Mouse (Mus musculus) 416B (cell line): Measurements from ENCODE around the gene Flt1.

Experiments used
- DNase-seq: peaks from one replicate; pipeline ENCODE4 v3.0.0; 2011; ENCODE audit warnings: low read depth

Gene Flt1

GRCm38 (mm10) chr5:147724945-147725830 is 623 bp downstream of the Flt1 start:
- peak; percentile 53 for DNase-seq

DNA sequence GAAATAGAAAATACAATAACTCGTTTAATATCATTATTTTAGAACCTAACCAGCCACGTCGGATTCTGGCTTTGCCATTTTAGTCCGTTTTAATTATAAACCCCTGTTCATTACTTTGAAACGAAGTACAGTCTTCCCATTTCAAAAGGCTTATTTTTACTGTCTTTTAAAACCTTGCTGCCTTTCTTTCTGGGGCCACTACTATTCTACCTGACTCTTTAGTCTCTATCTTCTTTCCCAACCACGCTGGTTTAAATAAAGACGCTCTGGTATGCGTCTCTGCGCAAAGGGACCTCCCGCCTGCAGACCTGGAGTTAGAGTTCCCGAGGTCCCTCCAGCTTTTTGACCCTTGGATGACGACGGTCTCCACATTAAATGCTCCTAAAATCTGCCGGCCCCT is 1.4 kb downstream of the Flt1 start:
- no peak for DNase-seq

GRCm38 (mm10) chr5:147723811-147724210 is 2.0 kb downstream of the Flt1 start:
- DNase-seq, result no peak

DNA sequence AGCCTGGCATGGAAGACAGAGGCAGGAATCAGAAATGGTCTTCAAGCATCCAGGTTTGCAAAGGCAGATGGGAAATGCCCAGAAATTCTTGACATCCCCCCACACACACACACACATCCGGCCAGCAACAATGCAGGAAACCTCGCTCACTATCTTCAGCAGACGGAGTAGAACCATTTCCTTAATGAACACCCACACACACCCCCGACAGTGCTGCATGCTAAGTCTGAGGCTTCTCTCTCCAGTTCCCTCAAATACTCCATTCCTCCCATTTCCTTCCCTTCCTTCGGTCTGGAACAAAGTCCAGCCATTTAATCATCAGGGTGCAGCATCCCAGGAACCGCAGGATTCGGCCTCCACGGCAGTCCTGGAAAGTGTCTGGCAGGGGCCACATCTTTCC is 4.4 kb downstream of the Flt1 start:
- DNase-seq, result peak; percentile 94

DNA sequence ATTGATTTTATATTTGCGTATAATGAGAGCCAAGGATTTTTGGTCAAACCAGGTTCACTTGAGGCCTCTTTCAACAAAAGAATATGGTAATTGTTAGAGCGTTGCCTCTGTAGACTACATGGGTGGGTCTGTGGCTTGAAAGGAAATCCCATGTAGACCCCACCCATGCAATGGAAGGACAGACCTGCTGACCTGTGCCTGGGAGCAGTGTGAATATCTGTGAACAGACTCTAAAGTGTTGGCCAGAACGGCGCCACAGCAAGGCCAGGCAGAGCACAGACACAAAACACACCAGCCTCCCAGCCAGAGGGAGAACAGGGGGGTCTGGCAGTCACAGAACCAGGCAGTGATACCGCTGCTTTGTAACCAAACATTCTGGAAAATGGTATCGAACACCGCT is 7.5 kb downstream of the Flt1 start:
- no peak for DNase-seq

GRCm38 (mm10) chr5:147716697-147717217 is 9.1 kb downstream of the Flt1 start:
- no peak for DNase-seq

DNA sequence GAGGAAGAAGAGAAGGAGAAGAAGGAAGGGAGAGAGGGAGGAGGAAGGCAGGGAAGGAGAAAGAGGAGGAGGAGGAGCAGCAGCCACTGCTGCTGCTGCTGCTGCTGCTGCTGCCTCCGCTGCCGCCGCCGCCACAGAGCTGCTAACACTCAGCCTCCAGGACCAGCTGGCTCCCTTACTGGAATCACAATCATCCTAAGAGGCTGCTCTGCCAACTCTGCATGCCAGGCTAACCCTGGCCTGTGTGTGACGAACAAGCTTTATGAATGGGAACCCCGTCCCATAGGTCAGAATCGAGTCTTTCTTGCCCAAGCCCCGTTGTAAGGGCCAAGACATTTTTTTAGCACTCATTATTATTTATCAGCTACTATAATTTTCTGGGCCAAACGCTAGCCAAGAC is 9.5 kb downstream of the Flt1 start:
- DNase-seq, result no peak

GRCm38 (mm10) chr5:147715391-147715790 is 10.4 kb downstream of the Flt1 start:
- no peak for DNase-seq

DNA sequence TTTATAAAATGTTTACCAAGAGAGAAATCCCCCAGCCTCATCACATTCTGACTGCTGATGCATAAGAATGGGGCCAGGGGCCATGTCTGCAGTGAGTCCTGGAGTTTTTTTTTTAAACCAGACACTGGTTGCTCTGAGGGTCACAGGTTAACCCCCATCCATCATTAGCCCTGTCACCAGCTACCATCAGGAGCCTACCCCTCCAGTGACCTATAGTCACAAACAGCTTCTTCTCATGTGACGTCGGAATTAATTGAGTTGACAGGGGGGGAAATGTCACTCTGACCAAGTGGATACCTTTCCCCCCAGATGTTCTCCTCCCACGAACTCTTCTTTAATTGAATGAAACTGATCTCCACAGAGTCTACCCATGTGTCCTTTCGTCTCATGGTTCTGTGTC is 17.3 kb downstream of the Flt1 start:
- no peak for DNase-seq

DNA sequence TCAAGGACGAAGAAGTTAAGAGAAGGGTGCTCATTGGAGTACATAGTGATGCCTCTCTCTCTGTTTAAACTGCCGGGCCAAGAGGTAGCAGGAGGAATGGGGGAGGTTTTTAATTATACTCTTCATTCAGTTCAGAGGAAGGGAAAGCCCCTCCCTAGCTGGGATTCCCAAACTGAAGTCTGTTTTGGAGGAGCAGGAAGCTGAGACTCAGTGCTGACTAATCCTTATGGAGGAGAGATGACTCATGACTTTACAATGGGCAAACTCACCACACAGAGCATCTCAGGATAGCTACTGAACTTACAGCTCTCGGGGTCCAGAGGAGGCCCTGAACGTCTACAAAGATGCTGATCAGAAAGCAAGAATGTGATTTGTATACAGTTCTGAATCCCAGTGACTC is 18.3 kb downstream of the Flt1 start:
- DNase-seq, result no peak

DNA sequence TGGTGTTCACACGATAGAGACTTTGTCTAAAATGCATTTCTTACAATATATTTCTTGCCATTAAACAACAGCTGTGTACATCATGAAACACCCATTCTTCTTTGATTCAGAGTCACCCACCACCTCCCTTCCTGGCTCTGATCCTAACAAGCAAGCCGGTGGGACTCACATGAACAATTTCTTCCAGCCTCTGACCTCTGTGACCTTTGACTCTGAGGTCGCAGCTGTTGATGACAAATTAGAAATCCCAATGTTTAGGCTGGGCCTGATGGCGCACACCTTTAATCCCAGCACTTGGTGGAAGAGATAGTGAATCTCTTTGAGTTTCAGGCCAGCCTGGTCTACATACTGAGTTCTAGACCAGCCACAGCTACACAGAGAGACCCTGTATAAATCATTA is 20.9 kb downstream of the Flt1 start:
- no peak for DNase-seq

DNA sequence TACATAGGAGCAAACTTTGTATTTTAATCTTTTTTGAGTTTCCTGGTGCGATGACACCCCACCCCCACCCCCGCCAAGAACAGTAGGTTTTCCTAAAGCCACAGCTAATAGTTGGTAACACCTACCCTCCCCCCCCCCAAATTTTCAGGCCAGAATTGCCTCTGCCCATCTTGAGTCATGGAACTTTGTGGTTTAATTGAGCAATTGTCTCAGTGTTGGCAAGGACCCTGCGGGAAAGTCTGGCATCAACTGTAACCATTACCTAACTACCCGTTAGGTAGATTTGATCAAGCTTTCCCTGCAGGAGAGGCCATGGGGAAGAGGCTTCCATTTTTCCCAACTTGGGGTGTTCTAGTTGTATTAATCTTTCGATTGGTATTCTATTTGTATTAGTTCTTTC is 23.4 kb downstream of the Flt1 start:
- DNase-seq, result peak; percentile 88

DNA sequence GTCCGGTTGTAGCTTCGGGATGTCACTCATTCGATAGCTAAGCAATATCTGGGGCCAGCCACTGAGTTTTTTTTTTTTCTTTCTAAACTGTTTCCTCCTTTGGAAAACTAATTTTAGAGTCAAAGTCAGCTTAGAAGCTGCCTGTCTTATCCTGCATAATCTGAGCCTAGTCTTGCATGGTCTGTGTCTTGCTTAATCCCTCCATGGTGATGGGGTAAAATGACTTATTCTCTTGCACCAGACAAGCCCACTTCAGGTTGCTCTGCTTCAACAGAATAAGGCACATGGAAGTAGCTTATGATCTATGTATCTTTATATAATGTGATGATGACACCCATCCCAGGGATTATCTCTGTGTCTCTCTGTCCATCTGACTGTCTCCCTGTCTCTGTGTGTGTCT is 24.8 kb downstream of the Flt1 start:
- peak; percentile 74 for DNase-seq

GRCm38 (mm10) chr5:147698044-147698443 is 27.8 kb downstream of the Flt1 start:
- DNase-seq, result peak; percentile 32

- DNase-seq, result no peak
Measured at GRCm38 (mm10) chr5:147697165-147697564, 28.6 kb downstream of the Flt1 start.

DNA sequence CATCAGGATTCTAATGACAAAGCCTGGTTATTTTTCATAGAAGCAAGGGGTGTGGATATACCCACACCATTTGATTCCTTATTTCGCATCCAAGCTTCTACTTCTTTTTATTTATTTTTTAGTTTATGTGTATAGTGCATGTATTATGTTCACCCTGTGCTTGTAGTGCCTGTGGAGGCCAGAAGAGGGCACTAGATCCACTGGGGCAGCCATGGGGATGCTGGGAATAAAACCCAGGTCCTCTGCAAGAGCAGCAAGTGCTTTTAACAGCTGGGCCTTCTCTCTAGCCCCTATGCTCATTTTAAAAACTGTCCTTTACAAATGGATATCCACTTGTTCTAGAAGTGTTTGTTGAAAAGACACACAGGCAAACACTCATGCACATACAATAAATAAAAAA is 33.2 kb downstream of the Flt1 start:
- no peak for DNase-seq

DNA sequence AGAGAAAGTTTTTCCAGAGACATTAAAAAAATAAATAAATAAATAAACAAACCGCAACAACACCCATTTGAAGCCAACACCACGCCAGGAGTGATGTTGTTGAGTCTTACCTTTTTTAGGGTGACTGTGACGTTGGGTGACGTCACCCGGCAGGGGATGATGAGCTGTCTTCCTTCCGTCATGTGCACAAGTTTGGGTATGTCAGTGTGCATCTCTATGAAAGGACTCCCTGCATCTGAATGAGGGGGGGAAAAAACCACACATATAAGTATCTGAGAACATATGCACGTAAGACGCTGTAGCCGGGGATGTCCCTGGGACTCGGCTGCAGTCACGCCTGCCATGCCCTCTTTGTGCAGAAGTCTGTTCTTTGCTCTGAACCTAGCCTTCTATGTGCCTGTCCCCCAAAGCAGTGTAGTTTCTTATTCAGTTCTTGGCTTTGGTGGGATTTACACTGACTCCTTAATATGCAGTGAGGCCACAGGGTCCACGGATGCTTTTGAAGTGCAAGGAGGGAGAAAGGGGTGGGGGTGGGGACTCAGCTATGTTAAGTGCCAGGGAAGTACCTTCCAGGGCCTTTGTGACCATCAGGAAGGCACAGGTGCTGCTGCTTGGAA is 42.0 kb downstream of the Flt1 start:
- no peak for DNase-seq

GRCm38 (mm10) chr5:147681224-147681623 is 44.6 kb downstream of the Flt1 start:
- no peak for DNase-seq

DNA sequence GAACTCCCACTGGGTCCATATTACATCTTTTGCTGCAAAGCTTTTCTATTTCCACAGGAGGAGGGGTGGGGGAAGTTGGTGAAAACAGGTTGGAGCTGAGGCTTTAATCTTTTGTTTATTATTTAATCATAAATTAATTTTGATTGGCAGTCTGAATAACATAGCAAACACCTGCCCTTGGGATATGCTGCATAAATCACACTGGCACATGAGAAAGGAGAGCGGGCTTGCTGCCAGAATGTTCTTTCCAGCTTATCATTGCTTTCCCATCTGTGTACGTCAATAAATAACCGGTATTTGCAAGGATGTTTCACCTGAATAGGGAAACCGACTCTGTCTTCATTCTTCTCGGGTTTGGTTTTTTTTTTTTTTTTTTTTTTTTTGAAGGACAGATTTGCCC is 45.1 kb downstream of the Flt1 start:
- DNase-seq, result no peak

DNA sequence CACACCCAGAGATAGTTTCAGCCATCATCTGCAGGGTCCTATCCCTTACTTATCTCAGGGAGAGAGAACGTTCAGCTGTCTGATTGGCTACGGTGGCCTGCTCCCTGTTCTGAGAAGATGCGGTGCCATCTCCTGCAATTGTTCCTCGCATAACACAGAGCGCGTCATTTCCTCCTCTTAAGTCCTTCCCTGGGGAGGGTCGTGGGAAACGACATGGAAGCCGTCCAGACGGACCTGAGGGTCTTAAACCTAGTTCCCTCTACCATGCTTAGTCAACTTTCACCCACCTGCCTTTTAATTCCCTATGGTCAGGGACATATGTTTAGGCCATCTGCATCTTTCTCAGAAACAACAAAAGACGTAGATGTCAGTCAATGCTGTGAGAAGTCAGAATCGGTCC is 46.5 kb downstream of the Flt1 start:
- DNase-seq, result no peak

GRCm38 (mm10) chr5:147675791-147676190 is 50.0 kb downstream of the Flt1 start:
- DNase-seq, result no peak

DNA sequence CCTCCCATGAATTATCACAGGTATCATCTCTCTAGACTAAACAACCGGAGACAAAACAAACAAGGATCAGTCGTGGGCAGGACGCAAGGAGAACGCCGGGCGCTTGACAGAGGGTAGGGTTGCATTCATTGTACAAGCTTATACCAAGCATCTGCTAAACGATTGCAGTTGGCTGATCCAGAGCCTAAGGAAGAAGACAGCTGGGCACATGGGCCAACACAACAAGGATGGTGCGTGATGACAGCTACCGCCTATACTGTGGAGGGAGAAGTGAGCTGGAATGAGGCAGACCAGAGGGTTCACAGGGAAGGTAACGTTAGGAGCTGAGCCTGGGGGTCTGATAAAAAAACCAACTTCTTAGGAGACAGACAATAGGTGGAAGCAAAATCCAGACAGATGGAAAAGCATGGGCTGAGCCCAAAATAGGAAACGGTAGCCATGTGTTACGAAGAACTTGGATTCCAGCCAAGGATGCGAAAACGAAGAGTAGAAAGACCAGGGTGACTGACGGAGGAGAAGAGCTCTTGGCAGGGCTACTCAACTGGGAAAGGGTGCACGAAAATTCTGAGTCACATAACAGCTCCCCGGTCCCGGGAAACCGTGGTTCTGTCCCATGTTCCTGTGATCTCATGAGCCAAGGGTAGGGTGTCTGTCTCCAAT is 53.9 kb downstream of the Flt1 start:
- DNase-seq, result no peak
